Mouse (Mus musculus) MEL (cell line): ENCODE results near the gene Ddx55.

ENCODE experiments used
- CTCF ChIP-seq, 3 experiments: IDR thresholded peaks in 2 of 3; conservative IDR thresholded peaks in 1 of 3; 2 replicates each; pipeline ENCODE4 v1.5.1; 2011 to 2012; ENCODE audit warnings: low read length in 3 of 3, low read depth in 2 of 3, mild to moderate bottlenecking in 2 of 3, improper control_type of control experiment in 1 of 3, inconsistent platforms in 1 of 3, mixed read lengths in 1 of 3, moderate library complexity in 1 of 3; ENCODE audit not compliant: control insufficient read depth in 1 of 3, insufficient read depth in 1 of 3, poor library complexity in 1 of 3, severe bottlenecking in 1 of 3
- GATA1 ChIP-seq: IDR thresholded peaks from 2 replicates; pipeline ENCODE4 v1.6.1; 2011; ENCODE audit warnings: low read depth, low read length, improper control_type of control experiment
- MXI1 ChIP-seq: IDR thresholded peaks from 2 replicates; pipeline ENCODE4 v1.6.1; 2011; ENCODE audit warnings: mild to moderate bottlenecking, low read depth, low read length, improper control_type of control experiment
- UBTF ChIP-seq: IDR thresholded peaks from 2 replicates; pipeline ENCODE4 v1.6.1; 2012; ENCODE audit warnings: low read depth, mild to moderate bottlenecking, inconsistent platforms, low read length, improper control_type of control experiment, moderate library complexity, borderline replicate concordance; ENCODE audit not compliant: insufficient read depth
- USF1 ChIP-seq: IDR thresholded peaks from 2 replicates; pipeline ENCODE4 v1.6.1; 2014; ENCODE audit warnings: low read depth, mild to moderate bottlenecking, inconsistent platforms, low read length, improper control_type of control experiment, moderate library complexity
- ZNF384 ChIP-seq: IDR thresholded peaks from 2 replicates; pipeline ENCODE4 v1.6.1; 2012; ENCODE audit warnings: low read depth, mild to moderate bottlenecking, inconsistent platforms, low read length, improper control_type of control experiment

- no peak for TF ChIP-seq CTCF (IDR thresholded peaks at IDR 0.05 in 2 of 3, conservative IDR thresholded peaks at IDR 0.05 in 1 of 3; ENCODE audit: control insufficient read depth in 1 of 3, insufficient read depth in 1 of 3, low read depth in 2 of 3, low read length in 3 of 3, poor library complexity in 1 of 3, severe bottlenecking in 1 of 3)
- no peak for TF ChIP-seq GATA1
- TF ChIP-seq UBTF = no peak
- peak; percentile 43; the same call in 1 of the 2 replicates for TF ChIP-seq USF1
- TF ChIP-seq MXI1 = peak; percentile 99
- TF ChIP-seq ZNF384 = no peak
These were observed 26.1 kb downstream of the Ddx55 start, which contains the start of the genes Eif2b1 and Gtf2h3 for GRCm38 (mm10) chr5:124578633-124579317.
